Mouse (Mus musculus) olfactory bulb, adult 2 months (tissue): Measurements from ENCODE around the gene Spata31d1d.

Source experiments
- CTCF ChIP-seq: fragments of 200-500 bp; IDR thresholded peaks from 2 replicates; pipeline ENCODE4 v1.5.1; 2012; ENCODE audit warnings: low read depth, mild to moderate bottlenecking, low read length, moderate library complexity; ENCODE audit not compliant: insufficient read depth
- POLR2A ChIP-seq: fragments of 200-500 bp; IDR thresholded peaks from 2 replicates; pipeline ENCODE4 v1.6.1; 2012; ENCODE audit warnings: mild to moderate bottlenecking, low read depth, low read length, moderate library complexity; ENCODE audit not compliant: insufficient read depth

DNA sequence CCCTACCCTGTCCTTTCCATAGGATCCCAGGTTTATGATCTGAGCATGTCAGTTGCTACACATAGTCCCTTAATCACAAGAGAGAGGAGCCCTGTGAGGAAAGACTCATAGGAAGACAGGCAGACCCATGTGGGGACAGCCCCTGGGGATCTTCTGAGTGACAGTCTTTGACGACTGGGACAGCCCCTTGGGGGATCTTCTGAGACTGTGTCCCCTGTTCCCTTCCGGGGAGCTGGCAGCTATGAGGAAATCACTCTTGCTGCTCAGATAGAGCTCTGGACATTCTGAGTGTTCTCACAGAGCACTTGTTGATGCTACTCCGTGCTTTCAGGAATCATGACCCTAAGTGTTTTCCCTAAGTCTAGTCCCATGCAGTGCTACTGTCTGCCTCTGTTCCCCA is 17.8 kb downstream of the Spata31d1d start:
- TF ChIP-seq CTCF (no peak), POLR2A (no peak)
